Mouse (Mus musculus) Muller cell, postnatal 12 days (primary cell): ENCODE measurements at regions not wholly inside any gene's neighbourhood (a gene's known extent, or its start where the extent isn't known, plus 50 kb on each side); places are given as distances from the start of the nearest gene placed in this dataset.

Experiments used
- DNase-seq: peaks from one replicate; pipeline ENCODE4 v3.0.0-alpha.2; 2015; ENCODE audit errors: inconsistent ontology term

DNA sequence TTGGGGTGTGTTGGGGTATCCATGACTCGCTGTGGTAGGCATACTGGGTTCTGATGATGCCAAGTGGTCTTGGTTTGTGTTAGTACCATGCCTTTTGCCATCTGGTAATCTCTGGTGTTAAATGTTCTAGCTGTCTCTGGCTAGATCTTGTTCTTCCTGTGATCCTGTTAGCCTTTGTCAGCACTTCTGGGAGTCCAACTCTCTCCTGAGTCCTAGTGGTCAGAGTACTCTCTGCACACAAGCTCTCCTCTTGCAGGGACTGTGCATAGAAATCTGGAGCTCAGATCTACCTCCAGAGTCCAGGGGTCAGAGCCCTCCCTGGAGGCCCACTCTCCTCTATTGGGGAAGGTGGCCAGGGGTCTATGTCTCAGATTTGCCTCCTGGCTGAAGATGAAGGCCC lies 922.0 kb upstream of the Kif18a start:
- DNase-seq, result no peak

DNA sequence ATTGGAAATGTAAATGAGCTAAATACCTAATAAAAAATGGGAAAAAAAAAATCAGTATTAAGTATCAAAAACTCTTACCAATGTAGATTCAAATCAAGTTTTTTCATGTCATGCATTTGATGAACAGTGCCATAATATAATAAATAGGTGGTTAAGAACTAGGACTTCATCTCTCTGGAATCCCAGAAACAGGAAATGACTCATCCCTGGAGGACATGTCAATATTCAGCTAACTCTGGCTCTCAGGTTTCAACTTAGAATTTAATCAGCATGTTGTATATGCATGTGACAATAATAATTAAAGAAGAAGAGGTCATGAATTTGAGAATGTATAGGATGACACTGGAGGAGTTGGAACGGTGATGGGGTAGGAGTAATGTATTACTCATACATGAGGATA lies 876.4 kb upstream of the Kif18a start:
- peak; percentile 13 for DNase-seq

DNA sequence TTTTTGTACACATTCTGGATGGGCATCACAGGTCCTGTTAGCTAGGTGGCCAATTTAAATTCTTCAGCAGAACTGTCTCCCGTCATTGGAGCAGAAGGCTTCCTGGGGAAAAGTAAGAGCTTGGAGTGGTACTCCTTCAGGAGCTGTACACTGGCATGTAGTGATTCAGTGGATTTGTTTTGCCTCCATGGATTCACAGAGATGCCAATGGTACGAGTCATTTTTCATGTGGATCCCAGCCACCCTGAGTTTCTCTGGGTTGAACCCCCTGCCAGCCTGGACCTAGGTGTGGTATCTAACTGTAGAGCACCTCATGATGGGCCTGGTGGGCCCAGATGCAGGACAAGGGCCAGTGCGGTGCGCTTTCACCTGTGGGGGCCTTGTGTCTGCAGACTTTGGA lies 833.9 kb upstream of the Kif18a start:
- peak; percentile 30 for DNase-seq
